Mouse (Mus musculus): ENCODE data around the gene Serpinb6a. TPM values are rescaled to one million over a fixed set of nuclear protein-coding genes. Genes with fewer than 3 reads are reported as not detected.

Gene Serpinb6a
- polyA plus RNA-seq, 1 experiment from 2014 or later, result 24.1 TPM

- H3K4me1 ChIP-seq (replicated peaks; ENCODE audit: control insufficient read depth, insufficient read depth, low read length), result no peaks in the 10 kb centered on the region
- H3K4me2 ChIP-seq, result no peak within 1 kb of the TSS
- ATAC-seq (replicated peaks; ENCODE audit: low FRiP score), result no peak
- H3K27me3 ChIP-seq (replicated peaks; ENCODE audit: control insufficient read depth, insufficient read depth, low read length), result no peaks in the 10 kb centered on the region
- no peaks in the 10 kb centered on the region for H3K9me3 ChIP-seq (ENCODE audit: control insufficient read depth, low read length)
- 75% methylated on average over 18 of the region's 18 CpGs for WGBS
- no peaks in the 10 kb centered on the region for H3K36me3 ChIP-seq (ENCODE audit: control insufficient read depth, insufficient read depth, low read length)
- no peak within 1 kb of the TSS for H3K9ac ChIP-seq (ENCODE audit: low read depth, low read length)
- no peak within 1 kb of the TSS for H3K27ac ChIP-seq (ENCODE audit: low read depth, low read length)
- no peak within 1 kb of the TSS for H3K4me3 ChIP-seq (ENCODE audit: low read depth, low read length)
- no peak for DNase-seq (ENCODE audit: low spot score)
These were observed 97.2 kb downstream of the Serpinb6a start, which contains the start of gene Serpinb6c for GRCm38 (mm10) chr13:33905176-33905954. Serpinb6c (minus strand) TSS chr13:33905708.

- Histone ChIP-seq H3K36me3 (ENCODE audit: control insufficient read depth, insufficient read depth, low read length) (no peaks in the 10 kb centered on the region), H3K9ac (ENCODE audit: low read depth, low read length) (no peak overlapping the region), H3K27ac (ENCODE audit: low read depth, low read length) (no peak overlapping the region), H3K9me3 (ENCODE audit: control insufficient read depth, low read length) (no peaks in the 10 kb centered on the region), H3K4me2 (no peak overlapping the region), H3K4me1 (replicated peaks; ENCODE audit: control insufficient read depth, insufficient read depth, low read length) (no peaks in the 10 kb centered on the region), H3K27me3 (replicated peaks; ENCODE audit: control insufficient read depth, insufficient read depth, low read length) (no peaks in the 10 kb centered on the region), H3K4me3 (ENCODE audit: low read depth, low read length) (no peak overlapping the region)
- ATAC-seq (replicated peaks; ENCODE audit: low FRiP score) (no peak), DNase-seq (ENCODE audit: low spot score) (no peak)
- 79% methylated on average over 2 of the region's 2 CpGs for WGBS
These were observed 99.3 kb downstream of the Serpinb6a start for GRCm38 (mm10) chr13:33903290-33903689.

GRCm38 (mm10) chr13:33894207-33894606 is 108.4 kb downstream of the Serpinb6a start:
- Histone ChIP-seq H3K4me2 (no peak overlapping the region), H3K4me3 (ENCODE audit: low read depth, low read length) (no peak overlapping the region), H3K4me1 (replicated peaks; ENCODE audit: control insufficient read depth, insufficient read depth, low read length) (no peaks in the 10 kb centered on the region), H3K27ac (ENCODE audit: low read depth, low read length) (no peak overlapping the region), H3K9ac (ENCODE audit: low read depth, low read length) (no peak overlapping the region), H3K27me3 (replicated peaks; ENCODE audit: control insufficient read depth, insufficient read depth, low read length) (no peaks in the 10 kb centered on the region), H3K36me3 (ENCODE audit: control insufficient read depth, insufficient read depth, low read length) (no peaks in the 10 kb centered on the region), H3K9me3 (ENCODE audit: control insufficient read depth, low read length) (no peaks in the 10 kb centered on the region)
- ATAC-seq (replicated peaks; ENCODE audit: low FRiP score) (no peak), DNase-seq (ENCODE audit: low spot score) (no peak)
- WGBS, result 32% methylated on average over 2 of the region's 2 CpGs

Other genes starting within 250 kb of the Serpinb6a start
- gene Serpinb6e, start 159.4 kb downstream of the Serpinb6a start, polyA plus RNA-seq (2014; fragmentation: Nextera tagmentation; extraction: Ambion mirVana), result not detected in 2 replicates
- not detected in 2 replicates for gene Serpinb6c, start 97.1 kb downstream of the Serpinb6a start, polyA plus RNA-seq (2014; fragmentation: Nextera tagmentation; extraction: Ambion mirVana)
- 35.7 and 36.5 TPM in 2 replicates for gene Nqo2, start 38.1 kb downstream of the Serpinb6a start, polyA plus RNA-seq (2014; fragmentation: Nextera tagmentation; extraction: Ambion mirVana)
- 18.6 and 23.4 TPM in 2 replicates for gene Ripk1, start 431 bp downstream of the Serpinb6a start, polyA plus RNA-seq (2014; fragmentation: Nextera tagmentation; extraction: Ambion mirVana)
- 32.8 and 35.3 TPM in 2 replicates for gene Bphl, start 34.8 kb upstream of the Serpinb6a start, polyA plus RNA-seq (2014; fragmentation: Nextera tagmentation; extraction: Ambion mirVana)
- 81.0 and 87.9 TPM in 2 replicates for gene Tubb2a, start 75.2 kb upstream of the Serpinb6a start, polyA plus RNA-seq (2014; fragmentation: Nextera tagmentation; extraction: Ambion mirVana)
- gene Tubb2b, start 127.7 kb upstream of the Serpinb6a start, polyA plus RNA-seq (2014; fragmentation: Nextera tagmentation; extraction: Ambion mirVana), result 7.6 and 7.7 TPM in 2 replicates
- gene Psmg4, start 160.2 kb upstream of the Serpinb6a start, polyA plus RNA-seq (2014; fragmentation: Nextera tagmentation; extraction: Ambion mirVana), result 85.0 and 91.4 TPM in 2 replicates

All from liver, embryonic 11.5 days (tissue).